8 mouse cellular contexts compared by ENCODE assay signal in the genomic region with DNA sequence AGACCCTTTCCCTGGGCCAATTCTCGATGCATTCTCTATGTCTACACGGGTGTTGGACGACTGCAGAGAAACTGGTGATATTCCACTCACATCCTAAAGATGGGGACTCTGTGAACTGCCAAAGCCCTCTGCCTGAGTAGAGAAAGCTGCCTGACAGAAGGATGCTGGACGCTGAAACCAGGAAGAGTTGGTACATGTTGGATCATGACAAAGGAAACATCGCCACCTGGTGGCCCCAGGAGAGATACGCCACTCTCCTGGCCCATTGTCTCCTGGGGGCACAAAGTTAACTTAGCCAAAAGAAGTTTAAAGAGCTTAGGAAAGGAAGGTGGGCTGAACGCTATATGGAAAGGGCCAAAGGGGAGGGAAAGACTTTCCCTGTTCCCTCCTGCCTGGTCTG.
A peak's percentile ranks its signal among the peaks of the same experiment; 100 is the strongest.
DNase-seq lines count a peak whose midpoint lies in the region; ATAC-seq and TF ChIP-seq lines count a peak whose summit lies in the region.

No protein-coding gene starts in this region.

- TF ChIP-seq CTCF in forebrain, postnatal 0 days (IDR thresholded peaks at IDR 0.05; ENCODE audit: low read depth): peak; percentile 95
- peak; percentile 96 for TF ChIP-seq CTCF in hindbrain, postnatal 0 days (IDR thresholded peaks at IDR 0.05; ENCODE audit: low read depth)

- no peak overlapping the region for H3K27ac ChIP-seq in forebrain, embryonic 10.5 days
- H3K27ac ChIP-seq in forebrain, embryonic 16.5 days (ENCODE audit: low read length): no peak overlapping the region
- no peak overlapping the region for H3K27ac ChIP-seq in forebrain, postnatal 0 days (ENCODE audit: low read depth, low read length)
- no peak overlapping the region for H3K27ac ChIP-seq in hindbrain, postnatal 0 days

- no peaks in the 10 kb centered on the region for H3K36me3 ChIP-seq in forebrain, embryonic 10.5 days (replicated peaks)
- no peaks in the 10 kb centered on the region for H3K36me3 ChIP-seq in forebrain, embryonic 16.5 days (ENCODE audit: control insufficient read depth, insufficient read depth)
- H3K36me3 ChIP-seq in forebrain, postnatal 0 days (ENCODE audit: insufficient read depth): no peaks in the 10 kb centered on the region
- H3K36me3 ChIP-seq in hindbrain, postnatal 0 days (ENCODE audit: insufficient read depth, low read length): no peaks in the 10 kb centered on the region

- H3K4me2 ChIP-seq in forebrain, embryonic 16.5 days (ENCODE audit: low read length): no peak overlapping the region
- H3K4me2 ChIP-seq in forebrain, postnatal 0 days (ENCODE audit: low read depth): no peak overlapping the region
- H3K4me2 ChIP-seq in hindbrain, postnatal 0 days (ENCODE audit: low read depth, low read length): no peak overlapping the region

- peaks cover 4% of the 10 kb centered on the region; the same call in 1 of the 2 replicates for H3K4me1 ChIP-seq in forebrain, embryonic 10.5 days
- no peaks in the 10 kb centered on the region for H3K4me1 ChIP-seq in forebrain, embryonic 16.5 days (replicated peaks; ENCODE audit: control insufficient read depth, insufficient read depth, low read length)
- no peaks in the 10 kb centered on the region for H3K4me1 ChIP-seq in forebrain, postnatal 0 days (ENCODE audit: insufficient read depth)
- H3K4me1 ChIP-seq in hindbrain, postnatal 0 days (ENCODE audit: insufficient read depth, low read length): no peaks in the 10 kb centered on the region

- H3K9me3 ChIP-seq in forebrain, embryonic 10.5 days: no peaks in the 10 kb centered on the region
- no peaks in the 10 kb centered on the region for H3K9me3 ChIP-seq in forebrain, embryonic 16.5 days (ENCODE audit: control insufficient read depth, low read length)
- H3K9me3 ChIP-seq in forebrain, postnatal 0 days (ENCODE audit: low read length): no peaks in the 10 kb centered on the region
- H3K9me3 ChIP-seq in hindbrain, postnatal 0 days (ENCODE audit: low read length): no peaks in the 10 kb centered on the region

- DNase-seq in forebrain, embryonic 10.5 days (ENCODE audit: extremely low spot score, low spot score): peak; percentile 81
- peak; percentile 29 for DNase-seq in c-Kit-positive CD71-positive TER-119-positive erythroid progenitor cells, embryonic 14.5 days (ENCODE audit: low spot score)
- DNase-seq in forebrain, postnatal 0 days: peak; percentile 88
- DNase-seq in hindbrain, postnatal 0 days (ENCODE audit: low spot score): peak; percentile 89
- peak; percentile 28 for DNase-seq in left cerebral cortex, adult 11 months (ENCODE audit: low spot score)
- DNase-seq in mesoderm, embryonic 11.5 days (ENCODE audit: low read depth, low spot score): peak; percentile 83
- peak; percentile 46 to 78 for DNase-seq in spleen, postnatal 4 days (ENCODE audit: low spot score in 2 of 2)

- H3K27me3 ChIP-seq in forebrain, embryonic 10.5 days (ENCODE audit: poor library complexity, severe bottlenecking): peaks cover 69% of the 10 kb centered on the region
- peaks cover 9% of the 10 kb centered on the region; the same call in 1 of the 2 replicates for H3K27me3 ChIP-seq in forebrain, embryonic 16.5 days (replicated peaks; ENCODE audit: control insufficient read depth, insufficient read depth, low read length)
- no peaks in the 10 kb centered on the region; the same call in 1 of the 2 replicates for H3K27me3 ChIP-seq in forebrain, postnatal 0 days (ENCODE audit: insufficient read depth, low read length)
- no peaks in the 10 kb centered on the region for H3K27me3 ChIP-seq in hindbrain, postnatal 0 days (ENCODE audit: insufficient read depth, low read length)

- ATAC-seq in forebrain, embryonic 16.5 days: no peak; the same call in 1 of the 2 replicates
- peak; percentile 74; the same call in 1 of the 2 replicates for ATAC-seq in forebrain, postnatal 0 days
- peak; percentile 56; the same call in 1 of the 2 replicates for ATAC-seq in hindbrain, postnatal 0 days

- H3K4me3 ChIP-seq in forebrain, embryonic 10.5 days: no peak overlapping the region
- H3K4me3 ChIP-seq in forebrain, embryonic 16.5 days (replicated peaks; ENCODE audit: low read length): no peak overlapping the region
- H3K4me3 ChIP-seq in forebrain, postnatal 0 days (ENCODE audit: low read depth, low read length): no peak overlapping the region
- H3K4me3 ChIP-seq in hindbrain, postnatal 0 days (ENCODE audit: low read length): no peak overlapping the region

- 18% methylated on average over 7 of the region's 7 CpGs for WGBS in forebrain, embryonic 10.5 days
- WGBS in forebrain, embryonic 16.5 days: 13% methylated on average over 7 of the region's 7 CpGs
- WGBS in forebrain, postnatal 0 days: 9% methylated on average over 7 of the region's 7 CpGs
- WGBS in hindbrain, postnatal 0 days: 9% methylated on average over 7 of the region's 7 CpGs

- H3K9ac ChIP-seq in forebrain, embryonic 16.5 days (replicated peaks; ENCODE audit: low read depth, low read length): no peak overlapping the region
- H3K9ac ChIP-seq in forebrain, postnatal 0 days: no peak overlapping the region
- no peak overlapping the region for H3K9ac ChIP-seq in hindbrain, postnatal 0 days (replicated peaks; ENCODE audit: low read length)

Comparison
In these comparisons a context has a peak if more than half of its experiments do, and no peak if none do; other contexts are left out.
1. DNase-seq: peak in every context shown above with its lines; median percentile 89 in hindbrain, postnatal 0 days; 88 in forebrain, postnatal 0 days; 83 in mesoderm, embryonic 11.5 days; 81 in forebrain, embryonic 10.5 days; 62 in spleen, postnatal 4 days; 29 in c-Kit-positive CD71-positive TER-119-positive erythroid progenitor cells, embryonic 14.5 days; 28 in left cerebral cortex, adult 11 months.